8 mouse cellular contexts compared by ENCODE assay signal in the genomic region with DNA sequence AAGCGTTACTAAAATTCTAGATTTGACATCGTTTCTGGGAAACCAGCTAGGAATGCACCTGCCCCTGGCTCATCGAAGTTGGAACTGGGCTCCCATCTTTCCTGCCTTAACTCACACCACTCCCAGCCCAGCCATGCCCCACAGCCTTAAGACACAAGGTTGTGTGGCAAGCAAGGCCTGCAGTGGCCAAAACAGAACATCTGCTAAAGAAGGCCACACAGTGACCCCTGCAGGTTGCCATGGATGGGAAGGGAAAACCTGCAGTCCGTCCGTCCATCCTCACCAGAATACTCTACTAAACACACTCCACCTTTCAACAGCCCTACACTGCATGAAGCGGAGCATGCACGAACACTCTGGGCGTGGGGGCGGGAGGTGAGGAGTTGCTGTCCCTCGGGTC. TPM values are rescaled to one million over a fixed set of nuclear protein-coding genes. Genes with fewer than 3 reads are reported as not detected.
DNase-seq lines count a peak whose midpoint lies in the region; ATAC-seq and TF ChIP-seq lines count a peak whose summit lies in the region.

No protein-coding gene starts in this region.

- ATAC-seq in cerebellum, adult (ENCODE audit: insufficient number of reproducible peaks, low FRiP score, low TSS enrichment): no peak

- no peak overlapping the region for H3K4me3 ChIP-seq in kidney, adult 2 months (ENCODE audit: insufficient read depth, low read depth, low read length)

- peak; percentile 61 for TF ChIP-seq CTCF in kidney, adult 2 months (conservative IDR thresholded peaks at IDR 0.05; ENCODE audit: insufficient read depth, insufficient read length, low read depth, low read length)

- no peaks in the 10 kb centered on the region for H3K27me3 ChIP-seq in kidney, adult 2 months (replicated peaks; ENCODE audit: control insufficient read depth, insufficient read depth, low read length)

- DNase-seq in cerebellum, postnatal 10 days: peak; percentile 56 to 57
- peak; percentile 49 for DNase-seq in Muller cell, postnatal 12 days (ENCODE audit: inconsistent ontology term)
- peak; percentile 50 for DNase-seq in gastrocnemius, postnatal 25 days
- peak; percentile 55 for DNase-seq in kidney, adult 2 months
- peak; percentile 57 to 58 for DNase-seq in lung, postnatal 4 days
- no peak for DNase-seq in thymus, postnatal 14 days
- DNase-seq in layer of hippocampus, adult 9-11 months: no peak

- peak overlapping the region; percentile 83 for H3K27ac ChIP-seq in kidney, adult 2 months (ENCODE audit: insufficient read depth, low read depth, low read length)

- H3K4me1 ChIP-seq in kidney, adult 2 months (ENCODE audit: control insufficient read depth, insufficient read depth, low read length): peaks cover 20% of the 10 kb centered on the region

- no peaks in the 10 kb centered on the region for H3K36me3 ChIP-seq in kidney, adult 2 months (ENCODE audit: control insufficient read depth, insufficient read depth, low read length)

- TF ChIP-seq POLR2A in kidney, adult 2 months (IDR thresholded peaks at IDR 0.05; ENCODE audit: low read depth, low read length): no peak

- WGBS in kidney, adult 2 months: 39% methylated on average over 10 of the region's 10 CpGs

RNA-seq across cellular contexts. Expression of gene Spen, which starts 31.5 kb away (rescaled TPM):
- total RNA-seq in gastrocnemius, postnatal 25 days (2021): 10 to 100 TPM; 18.6 to 19.9 TPM
- 15.9 and 19.6 TPM in 2 replicates for polyA plus RNA-seq in kidney, adult 2 months (2012; rRNA removed)

Comparison
In these comparisons a context has a peak if more than half of its experiments do, and no peak if none do; other contexts are left out.
1. DNase-seq: peak in cerebellum, postnatal 10 days (2 of 2), Muller cell, postnatal 12 days (single experiment), gastrocnemius, postnatal 25 days (single experiment), kidney, adult 2 months (single experiment) and lung, postnatal 4 days (2 of 2); none in thymus, postnatal 14 days (single experiment) and layer of hippocampus, adult 9-11 months (single experiment).